Mouse (Mus musculus) lung, postnatal 0 days (tissue): ENCODE measurements around the gene Gm16181.

Experiments
- CTCF ChIP-seq: IDR thresholded peaks from 2 replicates; pipeline ENCODE4 v1.5.1; 2016; ENCODE audit warnings: antibody characterized with exemption, mild to moderate bottlenecking
- EP300 ChIP-seq: IDR thresholded peaks from 2 replicates; pipeline ENCODE4 v1.6.1; 2016; ENCODE audit warnings: antibody characterized with exemption, mild to moderate bottlenecking, control low read depth

DNA sequence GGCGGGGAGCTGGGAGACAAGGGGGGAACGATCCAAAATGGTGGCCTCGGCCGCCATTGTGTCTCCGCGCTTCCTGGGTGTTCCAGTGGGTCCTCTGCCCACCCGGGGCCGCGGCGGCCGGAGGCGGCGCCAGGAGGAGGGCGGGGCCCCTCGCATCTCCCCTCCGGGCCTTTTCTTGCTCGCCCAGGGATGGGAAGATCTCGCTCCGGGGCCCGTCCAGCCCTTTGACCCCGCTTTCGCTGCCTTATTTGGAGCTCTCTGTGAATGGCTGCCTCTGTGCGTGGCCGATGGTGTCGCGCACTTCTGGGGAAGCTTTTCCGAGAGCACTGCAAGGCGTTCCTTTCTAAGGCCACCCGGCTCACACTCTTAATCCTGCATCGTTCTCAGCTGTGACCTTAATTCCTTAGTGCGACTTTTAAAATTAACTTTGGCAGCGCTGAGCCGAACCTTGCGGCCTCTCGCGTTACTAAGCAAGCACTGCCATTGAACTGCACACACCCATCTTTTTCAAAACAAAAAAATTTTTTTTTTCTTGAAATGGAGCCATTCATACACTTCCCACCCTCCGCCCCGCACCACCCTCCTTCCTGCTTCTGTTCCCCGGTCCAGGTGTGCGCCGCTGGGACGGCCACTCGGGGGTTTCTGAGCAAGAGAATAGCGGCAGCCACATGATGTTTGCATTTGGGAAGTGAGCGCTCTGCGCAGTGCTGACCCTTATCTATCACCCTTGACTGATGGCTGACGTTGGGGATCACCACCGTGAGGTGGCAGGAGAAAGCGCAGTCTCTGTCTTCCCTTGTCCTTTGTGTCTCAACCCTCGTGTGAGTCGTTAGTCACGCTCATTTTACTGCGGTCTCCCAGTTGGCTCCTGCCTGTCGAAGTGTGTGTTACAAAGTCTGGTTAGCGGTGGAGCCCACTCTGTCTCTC lies 21.6 kb downstream of the Gm16181 start:
- TF ChIP-seq EP300 (no peak), CTCF (peak; percentile 45)
